Mouse (Mus musculus) 3T3-L1 (cell line): Measurements from ENCODE around the gene Borcs8.

Experiments
- DNase-seq: peaks from one replicate; pipeline ENCODE4 v3.0.0-alpha.2; 2015; ENCODE audit warnings: low read depth, low spot score

The Borcs8 gene

DNA sequence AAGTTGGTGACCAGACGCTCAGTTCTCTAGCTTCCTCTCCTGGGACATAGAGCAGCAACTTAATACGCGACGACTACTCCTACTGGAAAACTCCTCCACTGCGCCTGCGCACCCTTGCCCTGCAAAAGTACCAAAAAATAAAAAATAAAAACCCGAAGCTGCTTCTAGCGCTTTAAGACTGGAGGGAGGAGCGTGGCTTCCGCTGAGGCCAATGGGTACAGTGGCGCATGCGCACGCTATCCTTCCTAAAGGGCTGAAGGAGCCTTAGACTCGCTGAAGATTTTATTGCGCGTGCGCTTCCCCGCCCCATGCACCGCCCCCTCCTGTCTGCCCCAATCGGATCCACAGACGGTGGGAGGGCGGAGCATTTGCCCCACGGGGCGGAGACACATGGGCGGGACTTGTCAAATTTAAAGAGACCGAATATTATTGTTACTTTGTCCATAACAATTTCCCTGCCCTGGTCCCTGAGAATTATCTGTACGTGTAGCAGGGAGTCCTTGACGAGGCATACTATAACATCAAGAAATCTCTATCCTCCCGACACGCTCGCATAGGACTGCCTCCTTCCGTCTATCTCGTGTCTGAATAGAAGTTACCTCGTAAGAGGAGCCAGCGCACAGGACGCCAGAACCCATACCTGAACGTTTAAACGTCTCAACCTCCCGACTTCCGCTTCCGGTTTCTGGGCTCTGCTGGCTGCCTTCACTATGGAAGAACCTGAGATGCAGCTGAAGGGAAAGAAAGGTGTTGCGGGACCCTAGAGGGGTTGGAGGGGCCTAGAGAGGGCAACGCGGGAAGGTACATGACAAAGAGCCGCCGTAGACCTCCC lies at the start of gene Borcs8, which contains the start of the genes Rfxank and Mef2b:
Gene Borcs8, plus strand, starts transcription at position 474 of the 832 bp plus-strand sequence.
Gene Rfxank, minus strand, starts transcription at position 129 of the 832 bp plus-strand sequence.
Gene Mef2b, plus strand, starts transcription at position 686 of the 832 bp plus-strand sequence.
- peak; percentile 100 for DNase-seq

DNA sequence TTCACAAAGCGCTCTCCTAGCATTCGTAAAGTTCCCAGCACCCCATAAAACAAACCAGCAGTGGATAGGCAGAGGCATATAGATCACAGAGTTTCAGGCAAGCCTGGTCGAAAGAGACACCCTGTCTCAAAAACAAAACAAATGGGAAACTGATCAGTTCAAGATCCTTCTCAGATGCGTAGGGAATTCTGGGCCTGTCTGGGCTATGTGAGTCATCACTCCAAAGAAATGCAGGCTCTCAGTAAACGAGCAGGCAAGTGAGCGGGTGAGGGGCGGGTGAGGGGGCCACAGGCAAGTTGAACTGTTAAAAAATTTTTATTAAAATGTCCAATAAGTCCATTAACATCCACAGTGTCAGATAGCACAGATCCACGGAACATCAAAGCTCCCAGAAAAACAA lies 46.5 kb upstream of the Borcs8 start:
- DNase-seq: peak; percentile 54

DNA sequence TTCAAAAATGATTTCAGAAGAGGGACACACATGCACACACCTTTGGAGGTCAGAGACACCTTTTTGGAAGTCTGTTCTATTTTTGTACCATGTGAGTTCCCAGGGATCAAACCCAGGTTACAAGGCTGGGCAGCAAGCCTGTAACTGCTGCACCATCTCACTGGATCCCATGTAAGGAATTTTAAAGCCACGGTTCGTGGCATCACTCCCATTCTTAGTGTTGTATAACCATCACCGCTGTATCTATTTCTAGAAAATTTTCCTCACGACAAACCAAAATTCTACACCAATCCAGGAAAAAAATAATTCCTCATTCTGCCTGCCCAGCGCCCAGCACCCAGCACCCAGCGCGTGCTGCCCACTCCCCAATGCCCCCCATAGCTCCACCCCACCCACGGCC lies 40.0 kb upstream of the Borcs8 start:
- no peak for DNase-seq

DNA sequence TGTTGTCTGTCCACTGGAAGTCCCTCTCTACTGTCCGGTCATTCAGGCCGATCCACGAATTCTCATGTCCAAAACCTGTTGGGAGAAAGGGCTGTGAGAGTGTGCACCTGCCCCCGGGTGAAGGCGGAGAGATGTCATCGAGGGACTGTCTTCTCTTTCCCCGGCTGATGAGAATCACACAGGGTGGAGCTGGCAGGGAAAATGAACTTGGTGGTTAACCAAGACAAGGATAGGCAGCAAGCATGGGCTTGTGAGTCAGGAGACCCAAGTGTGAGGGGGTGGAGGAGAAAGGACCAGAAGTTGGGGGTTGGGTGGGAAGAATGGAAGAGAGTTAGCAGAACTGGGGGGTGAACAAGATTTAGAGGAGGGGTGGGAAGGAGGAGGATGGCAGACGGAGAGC lies 39.1 kb upstream of the Borcs8 start:
- no peak for DNase-seq

DNA sequence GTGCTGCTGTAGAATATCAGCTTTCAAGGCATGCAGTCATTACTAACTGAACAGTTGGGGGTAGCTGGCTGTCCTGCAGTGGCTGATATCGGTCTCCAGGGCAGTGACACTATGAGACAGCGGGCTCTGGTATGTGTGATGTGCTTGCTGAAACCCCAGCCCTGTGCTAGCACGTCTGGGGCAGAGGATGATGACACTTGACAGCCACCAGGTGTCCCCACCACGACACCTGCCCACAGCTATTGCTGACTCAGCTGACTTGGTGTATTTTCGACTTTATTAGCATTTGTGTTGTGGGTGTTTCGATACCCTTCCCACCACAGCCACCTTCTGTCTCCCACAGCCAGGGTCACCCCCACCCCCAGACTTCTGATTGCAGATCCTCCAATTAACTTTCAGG lies 34.8 kb upstream of the Borcs8 start:
- DNase-seq: peak; percentile 58

DNA sequence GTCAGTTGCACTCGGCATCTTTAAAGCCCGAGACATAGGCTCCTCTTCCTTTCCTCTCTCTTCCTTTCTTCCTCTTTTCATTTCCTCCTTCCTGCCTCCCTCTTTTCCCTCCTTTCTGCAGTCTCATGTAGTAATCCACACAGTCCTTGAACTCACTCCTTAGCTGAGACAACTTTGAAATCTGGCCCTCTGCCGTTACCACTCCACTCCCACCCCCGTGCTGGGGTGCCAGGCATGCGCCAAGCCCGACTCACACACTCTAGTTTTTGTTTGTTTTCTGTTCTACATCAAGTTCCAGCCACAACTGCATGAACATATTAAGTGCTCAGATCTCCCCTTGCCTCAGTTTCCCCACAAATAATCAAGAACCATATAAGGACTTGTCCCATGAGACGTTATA lies 34.4 kb upstream of the Borcs8 start:
- no peak for DNase-seq

DNA sequence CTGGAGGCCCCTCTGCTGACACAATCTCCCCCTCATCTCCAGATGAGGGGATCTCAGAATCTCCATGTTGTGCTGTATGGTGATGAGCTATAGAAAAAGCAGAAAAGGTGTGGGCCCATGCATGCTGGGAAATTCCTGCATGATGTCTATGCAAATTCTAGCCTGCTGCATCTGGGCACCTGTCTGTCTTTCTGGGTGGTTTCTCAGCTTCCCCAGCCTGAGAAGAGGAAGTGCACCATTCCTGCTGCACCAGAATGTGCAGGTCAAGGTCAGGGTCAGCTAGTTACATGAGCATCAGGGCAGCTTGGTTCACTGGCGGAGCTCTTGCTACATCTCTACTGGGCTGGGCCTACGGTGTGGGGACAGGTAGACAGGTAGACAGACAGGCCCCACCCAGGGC lies 28.8 kb upstream of the Borcs8 start:
- DNase-seq: no peak

DNA sequence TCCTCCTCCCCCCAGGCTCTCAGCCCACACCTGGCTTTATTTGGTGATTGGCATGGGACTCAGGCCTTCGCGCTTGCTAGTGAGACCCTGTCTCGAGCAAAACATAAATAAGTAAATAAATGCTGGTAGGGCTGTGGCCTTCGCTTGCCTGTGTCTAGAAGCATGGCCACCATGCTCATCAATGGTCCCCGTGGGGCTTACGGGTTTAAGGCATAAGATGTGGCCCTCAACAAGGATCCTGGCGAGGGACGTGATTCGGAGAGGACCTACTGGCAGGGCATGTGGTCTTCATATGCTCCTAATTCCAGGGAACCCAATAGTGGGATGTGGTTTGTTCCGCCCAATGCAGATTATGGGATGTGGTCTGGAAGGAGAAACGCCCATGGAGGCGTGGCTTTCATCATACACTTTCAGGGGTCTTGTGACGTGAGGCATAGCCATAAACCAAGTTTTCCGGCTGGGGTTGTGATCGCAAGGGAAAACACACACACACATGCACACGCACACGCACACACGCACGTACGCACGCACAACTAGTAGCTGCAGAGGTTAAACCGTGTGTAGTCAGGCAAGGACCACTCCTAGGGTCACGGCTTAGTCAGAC lies 28.0 kb upstream of the Borcs8 start:
- DNase-seq: no peak

DNA sequence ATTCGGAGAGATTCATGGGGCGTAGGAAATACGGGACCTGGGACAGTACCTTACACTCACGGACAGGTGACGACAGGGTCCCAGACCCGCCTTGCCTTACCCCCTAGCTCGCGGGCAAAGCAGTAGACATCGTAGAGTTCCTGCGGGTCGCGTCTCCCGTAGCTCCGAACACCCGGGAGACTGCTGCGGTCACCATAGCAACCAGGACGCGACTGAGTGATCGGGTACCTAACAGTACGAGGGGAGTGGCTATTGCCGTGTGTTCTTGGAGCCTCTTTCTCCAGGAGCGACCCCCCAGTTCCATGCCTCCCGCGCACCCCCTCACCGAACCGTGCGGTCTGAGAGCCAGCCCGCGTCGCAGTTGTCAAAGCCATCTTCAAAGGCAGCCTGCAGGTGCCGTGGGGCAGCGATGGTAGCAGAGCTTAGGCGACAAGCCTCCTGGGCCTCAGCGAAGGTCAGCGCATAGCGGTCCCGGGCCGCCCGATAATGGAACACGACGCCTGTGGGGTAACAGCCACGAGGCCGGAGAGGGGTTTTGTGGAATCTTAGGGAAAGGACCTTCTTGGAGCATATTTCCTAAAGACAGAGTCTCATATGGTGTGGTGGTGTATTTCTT lies 26.8 kb upstream of the Borcs8 start:
- DNase-seq: no peak

DNA sequence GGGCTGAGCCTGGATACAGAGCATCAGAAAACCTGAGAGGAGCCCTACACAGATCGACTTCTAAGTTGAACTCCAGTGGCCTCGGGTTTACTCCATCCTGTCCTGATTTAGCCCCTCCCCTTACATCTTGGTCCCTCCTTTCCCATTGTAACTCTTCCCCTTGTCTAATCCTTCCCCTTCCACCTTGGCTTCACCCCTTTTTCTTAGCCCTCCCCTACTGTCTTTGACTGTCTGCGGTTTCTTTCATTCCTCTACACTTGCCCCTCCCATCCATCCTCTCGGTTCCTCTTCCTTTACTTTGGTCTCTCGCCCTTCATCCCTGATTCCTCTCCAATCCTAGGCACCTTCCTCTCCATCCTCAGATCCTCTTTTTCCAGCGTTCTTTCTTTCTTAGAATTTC lies 24.8 kb upstream of the Borcs8 start:
- no peak for DNase-seq

DNA sequence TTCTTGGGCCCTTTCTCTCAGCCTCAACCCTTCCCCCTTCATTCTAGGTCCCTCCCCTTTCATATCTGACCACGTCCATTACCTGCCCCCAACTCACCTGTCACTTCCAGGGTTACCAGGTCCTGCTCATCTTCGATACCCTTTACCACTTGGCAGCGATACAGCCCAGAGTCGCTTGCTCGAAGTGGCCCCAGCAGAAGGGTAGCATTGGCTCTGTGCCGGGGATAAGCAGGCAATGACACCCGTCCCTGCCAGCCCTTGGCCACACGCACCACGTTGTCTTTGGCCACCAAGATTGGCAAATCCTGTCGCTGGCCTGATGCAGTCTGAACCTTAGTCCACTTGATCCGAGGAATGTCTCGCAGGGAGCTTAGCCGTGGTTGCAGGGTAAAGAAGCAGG lies 24.4 kb upstream of the Borcs8 start:
- no peak for DNase-seq

DNA sequence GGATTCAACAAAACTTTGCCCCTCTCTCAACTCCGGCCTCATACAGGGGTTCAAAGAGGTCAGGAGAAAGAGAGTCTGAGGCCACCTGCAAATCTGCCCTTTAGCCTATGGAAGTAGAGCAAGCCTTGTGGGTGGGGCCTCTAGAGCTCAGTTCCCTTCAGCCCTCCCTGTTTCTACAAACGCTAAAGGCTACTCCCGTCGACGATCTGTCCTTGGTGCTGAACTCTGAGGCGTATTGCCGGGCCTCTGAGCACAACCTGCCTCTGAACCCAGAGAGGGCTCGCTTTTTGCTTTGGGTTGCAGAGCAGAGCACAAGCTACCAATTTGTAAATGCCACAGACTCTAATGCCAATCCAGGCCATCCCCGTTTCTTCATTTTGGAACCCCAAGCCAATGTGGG lies 21.7 kb upstream of the Borcs8 start:
- DNase-seq: peak; percentile 72

DNA sequence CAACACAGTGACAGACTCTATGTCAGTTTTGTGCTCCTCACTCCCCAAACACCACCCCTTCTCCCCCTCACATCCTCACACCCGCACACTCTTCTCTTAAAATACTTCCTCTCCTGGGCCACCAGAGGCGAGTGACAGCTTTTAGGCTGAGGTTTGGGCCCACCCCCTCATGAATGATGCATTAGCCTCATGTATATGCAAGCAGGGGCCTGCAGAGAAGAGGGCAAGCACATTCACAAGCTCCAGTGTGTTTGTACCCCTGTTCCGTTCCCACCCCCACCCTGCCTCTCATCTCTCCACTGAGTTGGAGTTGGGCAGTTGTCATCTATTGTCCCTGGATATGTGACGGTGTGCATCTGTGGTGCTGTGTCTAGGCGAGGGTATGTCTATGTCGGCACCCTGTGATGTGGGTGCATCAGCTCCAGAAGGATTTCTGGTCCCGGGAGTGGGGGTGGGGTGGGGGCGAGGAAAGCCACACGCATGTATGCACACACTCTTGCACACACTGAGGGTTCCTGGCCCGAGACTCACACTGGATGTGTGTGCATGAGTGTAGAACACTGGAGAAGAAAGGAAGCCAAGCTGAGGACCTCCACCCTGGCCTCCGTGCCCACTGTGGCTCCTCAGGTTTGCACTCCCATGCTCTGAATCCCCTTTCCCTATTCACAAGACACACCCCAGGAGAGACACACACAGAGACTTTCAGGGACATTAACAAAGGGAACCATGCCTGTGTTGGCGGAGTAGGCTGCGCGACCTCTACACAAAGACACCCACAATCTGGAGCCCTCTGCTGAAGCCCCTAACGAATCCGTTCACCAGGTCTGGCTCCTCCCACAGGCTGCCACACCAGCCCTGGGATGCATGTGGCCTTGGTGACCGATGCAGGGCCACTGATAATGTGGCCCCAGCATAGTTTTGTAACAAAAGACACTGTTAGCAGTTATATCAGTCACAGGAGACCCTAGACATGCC lies 20.3 kb upstream of the Borcs8 start:
- no peak for DNase-seq

DNA sequence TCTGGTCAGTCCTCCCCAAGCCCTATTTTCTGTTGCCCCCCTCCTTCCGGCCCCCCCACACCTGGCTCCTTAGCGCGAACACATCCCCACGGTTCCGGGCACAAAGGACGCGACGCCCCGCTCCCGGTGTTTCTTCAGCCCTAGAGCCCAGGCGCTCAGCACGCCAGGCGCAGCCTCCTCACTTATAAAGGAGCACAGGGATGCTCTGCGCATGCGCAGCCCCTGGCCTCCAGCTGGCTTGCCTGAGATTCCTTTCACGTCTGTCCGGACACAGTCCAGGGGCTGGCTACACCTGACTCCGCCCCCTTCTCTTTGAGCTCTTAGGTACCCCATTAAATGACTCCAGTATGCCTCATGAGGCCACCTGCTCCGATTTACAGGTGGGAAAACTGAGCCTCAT lies 18.6 kb upstream of the Borcs8 start, which contains the start of gene Ncan:
Gene Ncan, minus strand, starts transcription at position 207 of the 400 bp plus-strand sequence.
- DNase-seq: no peak

DNA sequence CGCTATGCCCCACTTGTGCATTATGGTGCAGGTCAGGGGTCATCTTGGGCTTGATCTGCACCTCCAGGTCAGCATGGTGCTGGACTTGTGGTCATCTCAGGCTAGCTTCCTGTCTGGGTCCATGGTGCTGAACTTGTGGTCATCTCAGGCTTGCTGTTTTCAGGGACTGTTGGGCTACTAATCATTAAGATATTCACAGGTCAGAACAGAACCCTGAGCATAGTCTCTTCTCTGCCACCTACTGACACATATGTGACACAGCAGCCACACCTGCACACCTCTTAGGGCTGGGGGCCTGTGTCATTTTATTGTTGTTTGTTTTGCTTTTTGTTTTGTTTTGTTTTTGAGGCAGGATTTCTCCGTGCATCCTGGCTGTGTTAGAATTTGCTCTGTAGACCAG lies 16.4 kb upstream of the Borcs8 start:
- peak; percentile 63 for DNase-seq

DNA sequence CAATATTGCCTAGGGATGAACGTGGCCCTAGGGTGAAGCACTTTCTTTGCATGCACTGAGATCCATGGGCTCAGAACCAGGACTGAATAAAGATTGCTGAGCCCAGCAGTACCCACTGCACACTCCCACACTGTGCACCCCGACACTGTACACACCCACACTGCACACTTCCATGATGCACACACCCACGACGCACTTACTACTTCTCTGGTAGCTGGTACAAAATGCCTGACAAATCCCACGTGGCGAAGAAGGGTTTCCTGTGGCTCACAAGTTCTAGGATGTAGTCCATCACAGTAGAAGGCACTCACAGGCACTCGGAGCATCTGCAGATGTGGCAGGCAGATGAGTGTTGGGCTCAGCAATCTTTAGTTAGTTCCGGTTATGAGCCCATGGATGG lies 14.3 kb upstream of the Borcs8 start:
- DNase-seq: no peak

DNA sequence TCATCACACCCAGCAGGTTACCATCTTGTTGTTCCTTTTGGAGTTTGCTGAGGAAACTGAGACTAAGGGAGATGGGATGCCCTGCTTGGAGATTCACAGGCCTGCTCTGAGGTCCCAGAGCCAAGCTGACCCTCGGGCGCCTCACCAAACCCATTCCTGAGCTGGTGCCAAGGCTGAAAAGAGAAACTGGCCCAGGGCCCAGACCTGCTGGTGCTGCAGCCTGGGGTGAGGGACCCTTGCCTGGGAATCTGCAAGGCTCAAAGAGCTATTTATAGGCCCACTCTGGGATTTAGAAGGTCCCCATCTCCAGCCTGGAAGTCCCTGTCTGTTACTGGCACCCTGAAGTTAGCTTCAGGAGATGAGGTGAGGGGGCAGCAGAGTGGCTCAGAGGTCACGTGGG lies 10.9 kb upstream of the Borcs8 start:
- peak; percentile 50 for DNase-seq

DNA sequence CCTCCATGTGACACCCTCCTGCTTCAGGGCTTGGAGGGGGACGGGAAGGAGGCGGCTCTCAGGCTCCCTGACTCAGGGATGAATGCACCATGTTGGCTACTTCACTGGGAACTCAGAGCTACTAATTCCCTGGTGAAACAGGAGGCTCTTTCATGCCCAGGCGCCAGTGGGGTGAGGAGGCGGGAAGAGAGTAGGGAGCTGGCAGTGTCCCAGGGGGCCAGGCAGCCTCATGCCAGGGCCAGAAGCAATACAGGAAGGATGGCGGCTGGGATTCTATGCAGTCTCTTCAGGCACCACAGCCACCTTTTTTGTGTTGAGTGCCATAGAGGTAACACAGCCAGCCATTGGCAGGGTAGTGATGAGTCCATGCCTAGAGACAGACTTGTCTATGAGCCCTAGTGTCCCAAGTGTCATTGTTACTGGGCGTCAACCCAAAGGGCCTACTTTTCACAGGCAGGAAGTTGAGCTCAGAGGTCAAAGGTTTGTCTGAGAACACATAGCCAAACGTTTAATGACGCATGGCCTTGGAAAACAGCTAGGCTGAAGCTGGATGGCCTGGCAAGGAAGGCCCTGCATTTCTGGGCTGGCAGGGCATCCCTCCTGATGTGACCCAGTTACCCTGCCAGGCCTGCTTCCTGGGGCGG lies 9.9 kb upstream of the Borcs8 start:
- DNase-seq: peak; percentile 64

DNA sequence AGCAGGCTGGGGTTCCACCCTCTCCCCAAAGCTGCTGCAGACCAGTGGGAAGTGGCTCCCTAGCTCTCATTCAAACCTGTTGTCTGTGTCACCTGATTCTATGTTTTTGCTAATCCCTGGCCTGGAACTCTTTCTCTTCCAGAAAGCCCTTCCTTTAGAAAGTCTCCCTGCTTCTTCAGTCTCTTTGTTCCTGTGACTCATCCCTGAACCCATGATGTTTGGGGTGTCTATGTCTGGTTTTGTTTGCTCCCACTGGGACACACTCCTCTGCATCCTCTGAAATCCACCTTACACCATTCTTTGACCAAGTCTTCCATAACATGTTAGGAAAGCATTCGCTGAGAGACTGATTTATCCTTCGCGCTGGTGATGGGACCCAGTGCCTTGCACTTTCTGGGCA lies 9.2 kb upstream of the Borcs8 start:
- peak; percentile 58 for DNase-seq

DNA sequence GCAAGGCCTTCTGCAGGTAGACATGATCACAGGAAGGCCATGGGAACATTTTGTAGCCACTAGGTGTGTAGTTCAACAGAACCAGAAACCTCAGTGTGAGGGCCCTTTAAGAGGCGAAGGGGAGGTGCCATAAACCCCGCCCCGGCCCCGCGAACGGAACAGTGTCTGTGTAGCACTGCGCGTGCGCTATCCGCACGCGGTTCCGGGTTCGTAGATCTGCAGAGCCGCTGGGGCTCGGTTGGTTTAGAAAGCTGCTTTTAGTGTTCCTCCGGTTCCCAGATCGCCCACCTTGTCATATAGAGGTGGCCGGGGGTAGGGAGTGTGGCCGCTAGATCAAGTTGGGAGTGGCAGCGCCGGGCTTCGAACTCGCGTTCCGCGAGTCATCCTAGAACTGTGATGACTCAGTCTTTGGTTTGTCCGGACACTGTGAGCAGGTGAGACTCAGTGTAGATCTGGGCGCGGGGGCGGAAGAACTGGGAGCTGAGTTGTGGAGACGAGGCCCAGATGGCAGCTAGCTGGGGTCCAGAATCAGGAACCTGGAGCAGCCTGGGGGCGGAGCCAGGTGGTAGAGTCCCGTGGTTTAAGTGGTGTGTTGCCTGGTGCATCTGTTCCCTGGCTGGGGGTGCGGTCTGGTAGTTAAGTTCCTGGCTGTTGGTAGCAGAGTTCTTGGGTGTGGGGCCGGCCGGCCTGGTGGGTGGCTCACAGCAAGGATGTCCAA lies 8.0 kb upstream of the Borcs8 start, which contains the start of gene Nr2c2ap:
Gene Nr2c2ap, plus strand, starts transcription at position 168 of the 718 bp plus-strand sequence.
- DNase-seq: peak; percentile 95
